Mouse (Mus musculus): ENCODE results near the gene Fam213a. TPM values are rescaled to one million over a fixed set of nuclear protein-coding genes. Genes with fewer than 3 reads are reported as not detected.
A peak's percentile ranks its signal among the peaks of the same experiment; 100 is the strongest.

Gene Fam213a
- total and polyA plus RNA-seq, 2 experiments from 2014 or later = 50.0 to 124 TPM

DNA sequence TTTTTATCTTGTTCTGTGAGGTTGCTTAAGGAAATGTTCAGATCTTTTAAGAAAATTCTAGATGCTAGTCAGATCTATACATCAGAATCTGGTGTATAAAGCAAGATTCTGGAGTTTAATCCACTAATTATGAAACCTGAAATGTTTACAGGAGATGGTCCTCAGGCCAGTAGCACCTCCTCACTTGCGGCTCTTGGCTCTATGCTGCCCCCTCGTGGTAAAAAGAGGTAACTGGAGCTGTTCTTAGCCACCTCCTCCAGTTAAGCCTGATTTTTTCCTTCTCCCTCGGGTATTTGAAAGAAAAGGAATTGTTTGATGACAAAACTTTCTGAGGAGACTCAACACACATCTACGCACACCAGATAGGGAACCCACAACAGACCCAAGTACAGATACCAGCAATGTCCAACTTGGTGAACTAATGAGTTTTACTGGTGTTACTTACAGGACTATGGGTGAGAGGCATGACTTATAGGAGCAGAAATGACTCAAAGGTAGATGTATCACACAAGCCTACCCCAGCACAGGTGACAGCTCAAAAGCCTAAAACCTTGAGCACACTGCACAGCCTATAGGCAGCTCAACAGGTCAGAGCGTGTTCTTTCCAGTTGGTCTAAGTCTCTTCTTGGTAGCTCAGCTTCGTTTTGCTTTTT lies 21.7 kb upstream of the Fam213a start:
- Histone ChIP-seq H3K9me3 (ENCODE audit: low read length) (no peaks in the 10 kb centered on the region), H3K27ac (ENCODE audit: low read depth, low read length) (no peak overlapping the region), H3K27me3 (ENCODE audit: insufficient read depth, low read length) (no peaks in the 10 kb centered on the region), H3K4me1 (ENCODE audit: insufficient read depth, low read length) (no peaks in the 10 kb centered on the region), H3K4me2 (ENCODE audit: low read depth, low read length, poor library complexity, severe bottlenecking) (no peak overlapping the region), H3K9ac (replicated peaks; ENCODE audit: low read length, poor library complexity, severe bottlenecking) (no peak overlapping the region), H3K4me3 (ENCODE audit: low read depth, low read length) (no peak overlapping the region), H3K36me3 (ENCODE audit: insufficient read depth, low read length) (no peaks in the 10 kb centered on the region)
- ATAC-seq (ENCODE audit: low FRiP score) (no peak), DNase-seq (ENCODE audit: low spot score) (peak; percentile 44)
- WGBS = 38% methylated on average over 6 of the region's 6 CpGs
- peak; percentile 89 for TF ChIP-seq CTCF (IDR thresholded peaks at IDR 0.05)

DNA sequence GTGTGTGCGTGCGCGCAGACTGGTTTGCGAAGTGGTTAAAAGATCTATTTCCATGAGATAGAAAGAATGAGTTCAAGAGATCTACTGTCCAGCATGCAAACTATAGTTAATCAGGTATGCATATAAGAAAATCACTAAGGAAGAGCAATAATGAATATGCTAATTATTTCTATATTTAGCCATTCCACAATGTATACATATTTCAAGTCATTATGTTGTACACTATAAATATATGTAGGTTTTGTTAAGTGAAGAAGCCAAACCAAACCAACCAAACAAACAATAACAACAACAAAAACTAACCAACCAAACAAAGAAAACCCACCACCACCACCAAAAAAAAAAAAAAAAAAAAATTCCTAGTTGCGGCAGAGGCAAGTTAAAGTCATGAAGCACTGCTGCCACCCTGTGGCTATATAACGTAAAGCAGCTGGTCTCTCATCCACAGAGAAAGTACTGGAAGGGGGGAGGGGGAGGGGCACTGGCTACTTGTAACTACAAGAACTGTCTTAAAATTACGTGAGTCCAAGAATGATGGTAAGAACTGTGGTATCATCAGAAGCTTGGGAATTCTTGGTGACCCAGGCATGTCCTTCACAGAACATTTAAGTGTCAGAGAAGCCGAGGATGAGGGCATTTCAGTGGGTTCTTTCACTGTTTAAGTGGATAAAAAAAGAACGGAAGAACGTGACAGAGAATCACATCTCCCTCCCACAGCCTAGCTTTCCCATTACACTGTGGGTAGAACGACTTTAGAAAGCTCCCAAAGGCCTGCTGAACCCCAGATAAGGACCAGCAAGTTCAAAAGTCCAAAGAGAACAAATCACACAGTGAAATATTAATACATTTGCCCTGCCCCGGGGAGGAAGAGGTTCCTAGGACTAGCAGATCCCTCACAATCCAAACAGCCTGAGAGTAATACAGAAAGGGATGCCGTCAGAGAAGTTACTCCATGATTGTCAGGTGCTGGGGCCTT lies 19.8 kb upstream of the Fam213a start:
- H3K9ac ChIP-seq (replicated peaks; ENCODE audit: low read length, poor library complexity, severe bottlenecking) = no peak overlapping the region
- 53% methylated on average over 13 of the region's 13 CpGs for whole genome bisulfite sequencing
- ATAC-seq (ENCODE audit: low FRiP score) = peak; percentile 31; the same call in 1 of the 2 replicates

DNA sequence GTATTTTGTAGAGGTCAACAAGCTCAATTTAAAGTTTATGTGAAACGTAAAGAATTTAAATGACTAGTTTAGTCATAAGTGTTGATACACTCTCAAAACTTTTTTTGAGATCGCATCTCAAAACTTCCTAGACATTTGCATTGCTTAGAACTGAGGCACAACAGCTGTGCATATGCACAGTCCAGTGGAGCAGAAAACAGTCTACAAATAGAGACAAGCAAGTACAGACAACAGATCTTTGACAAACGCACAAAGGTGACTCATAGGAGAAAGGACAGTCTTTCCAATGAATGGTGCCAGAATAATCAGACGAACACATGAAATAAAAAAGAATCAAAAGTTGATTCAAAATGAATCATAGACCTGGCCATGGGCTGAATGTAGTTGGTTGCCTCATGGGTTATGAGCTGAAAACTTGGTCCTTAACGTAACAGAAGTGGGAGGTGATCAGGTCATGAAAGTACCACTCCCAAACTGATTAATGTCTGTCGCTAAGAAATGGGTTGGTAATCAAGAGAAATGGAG lies 17.5 kb upstream of the Fam213a start:
- ATAC-seq (ENCODE audit: low FRiP score) (no peak), DNase-seq (ENCODE audit: low spot score) (no peak)
- Histone ChIP-seq H3K4me1 (ENCODE audit: insufficient read depth, low read length) (no peaks in the 10 kb centered on the region), H3K36me3 (ENCODE audit: insufficient read depth, low read length) (no peaks in the 10 kb centered on the region), H3K4me3 (ENCODE audit: low read depth, low read length) (no peak overlapping the region), H3K27ac (ENCODE audit: low read depth, low read length) (no peak overlapping the region), H3K9me3 (ENCODE audit: low read length) (no peaks in the 10 kb centered on the region), H3K27me3 (ENCODE audit: insufficient read depth, low read length) (no peaks in the 10 kb centered on the region), H3K4me2 (ENCODE audit: low read depth, low read length, poor library complexity, severe bottlenecking) (no peak overlapping the region), H3K9ac (replicated peaks; ENCODE audit: low read length, poor library complexity, severe bottlenecking) (no peak overlapping the region)
- WGBS = 95% methylated on average over 6 of the region's 6 CpGs
- no peak for TF ChIP-seq CTCF (IDR thresholded peaks at IDR 0.05)

More for the DNA sequence above, 19.8 kb upstream of the Fam213a start:
- Histone ChIP-seq H3K9me3 (ENCODE audit: low read length) (no peaks in the 10 kb centered on the region), H3K27ac (ENCODE audit: low read depth, low read length) (no peak overlapping the region), H3K36me3 (ENCODE audit: insufficient read depth, low read length) (no peaks in the 10 kb centered on the region), H3K4me3 (ENCODE audit: low read depth, low read length) (no peak overlapping the region), H3K4me1 (ENCODE audit: insufficient read depth, low read length) (no peaks in the 10 kb centered on the region), H3K27me3 (ENCODE audit: insufficient read depth, low read length) (no peaks in the 10 kb centered on the region), H3K4me2 (ENCODE audit: low read depth, low read length, poor library complexity, severe bottlenecking) (no peak overlapping the region)
- peak; percentile 91 for DNase-seq (ENCODE audit: low spot score)
- TF ChIP-seq CTCF (IDR thresholded peaks at IDR 0.05) = peak; percentile 93

DNA sequence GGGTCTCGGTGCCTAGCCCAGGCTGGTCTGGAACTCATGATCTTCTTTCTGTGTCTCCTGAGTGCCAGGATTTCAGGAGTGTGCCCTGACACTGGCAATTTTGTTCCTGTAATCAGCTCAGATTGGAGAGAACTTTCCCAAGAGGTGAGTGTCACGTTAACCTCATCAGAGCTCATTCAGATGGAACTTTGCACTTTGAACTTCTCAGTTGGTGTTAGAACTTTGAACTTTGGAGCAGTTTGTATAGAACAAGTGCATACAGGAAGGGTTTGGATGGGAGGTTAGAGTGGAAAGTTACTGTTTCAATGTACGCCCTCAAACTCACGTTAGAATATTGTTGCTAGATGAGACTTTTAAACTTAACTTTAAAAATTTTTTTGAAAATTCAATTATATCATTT lies 15.7 kb upstream of the Fam213a start:
- Histone ChIP-seq H3K36me3 (ENCODE audit: insufficient read depth, low read length) (no peaks in the 10 kb centered on the region), H3K9me3 (ENCODE audit: low read length) (no peaks in the 10 kb centered on the region), H3K9ac (replicated peaks; ENCODE audit: low read length, poor library complexity, severe bottlenecking) (no peak overlapping the region), H3K4me3 (ENCODE audit: low read depth, low read length) (no peak overlapping the region), H3K4me1 (ENCODE audit: insufficient read depth, low read length) (no peaks in the 10 kb centered on the region), H3K27ac (ENCODE audit: low read depth, low read length) (no peak overlapping the region), H3K27me3 (ENCODE audit: insufficient read depth, low read length) (no peaks in the 10 kb centered on the region), H3K4me2 (ENCODE audit: low read depth, low read length, poor library complexity, severe bottlenecking) (no peak overlapping the region)
- 73% methylated on average over 4 of the region's 4 CpGs for WGBS
- TF ChIP-seq CTCF (IDR thresholded peaks at IDR 0.05) = no peak
- ATAC-seq (ENCODE audit: low FRiP score) (no peak), DNase-seq (ENCODE audit: low spot score) (no peak)

DNA sequence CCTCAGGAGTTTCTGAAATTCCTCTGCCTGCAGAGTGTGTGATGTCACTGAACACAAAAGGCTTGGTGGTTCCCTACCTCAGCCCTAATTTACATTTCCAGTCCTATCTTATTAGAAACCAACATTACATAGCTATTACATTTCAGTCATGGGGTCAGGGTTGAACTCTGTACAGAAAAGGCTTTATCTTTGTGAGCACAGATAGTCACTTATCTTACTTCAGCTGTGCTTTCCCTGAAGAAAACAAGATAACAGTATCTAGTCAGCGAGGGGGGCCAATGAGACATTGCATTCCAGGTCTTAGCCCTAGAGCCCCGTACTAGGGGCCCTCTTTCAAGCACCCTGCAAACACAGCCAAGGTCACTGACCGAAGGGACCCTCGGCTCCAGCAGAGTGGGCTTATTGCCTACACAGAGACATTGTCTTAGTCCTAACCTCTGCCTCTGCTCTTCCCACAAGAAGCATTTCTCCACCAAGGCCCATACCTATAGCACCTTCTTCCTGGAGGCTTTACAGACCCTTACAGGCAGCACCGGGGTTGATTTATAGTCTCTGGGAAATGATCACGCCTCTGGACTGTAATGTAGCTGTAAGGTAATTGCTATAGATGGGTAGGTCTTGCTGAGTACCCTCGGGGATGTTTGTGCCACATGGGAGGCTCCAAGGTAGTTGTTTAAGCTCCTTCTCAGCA lies 12.2 kb upstream of the Fam213a start:
- no peaks in the 10 kb centered on the region for H3K27me3 ChIP-seq (ENCODE audit: insufficient read depth, low read length)
- WGBS = 81% methylated on average over 7 of the region's 7 CpGs

More for the DNA sequence above, 12.2 kb upstream of the Fam213a start:
- DNase-seq (ENCODE audit: low spot score) (no peak), ATAC-seq (ENCODE audit: low FRiP score) (no peak)
- Histone ChIP-seq H3K36me3 (ENCODE audit: insufficient read depth, low read length) (no peaks in the 10 kb centered on the region), H3K4me3 (ENCODE audit: low read depth, low read length) (no peak overlapping the region), H3K4me1 (ENCODE audit: insufficient read depth, low read length) (no peaks in the 10 kb centered on the region), H3K4me2 (ENCODE audit: low read depth, low read length, poor library complexity, severe bottlenecking) (no peak overlapping the region), H3K9me3 (ENCODE audit: low read length) (no peaks in the 10 kb centered on the region), H3K27ac (ENCODE audit: low read depth, low read length) (no peak overlapping the region), H3K9ac (replicated peaks; ENCODE audit: low read length, poor library complexity, severe bottlenecking) (no peak overlapping the region)
- TF ChIP-seq CTCF (IDR thresholded peaks at IDR 0.05) = no peak

Measured in midbrain, postnatal 0 days (tissue).